Mouse (Mus musculus) ovary, adult 18-20 months (tissue): Measurements from ENCODE around the gene Zfp341.

Experiments used
- DNase-seq: peaks from one replicate; pipeline ENCODE4 v3.0.0; 2022; ENCODE audit warnings: low spot score, mixed read lengths

Zfp341 gene

GRCm38 (mm10) chr2:154586405-154586804 lies 26.7 kb upstream of the Zfp341 start:
- DNase-seq, result no peak

- no peak for DNase-seq
Measured at GRCm38 (mm10) chr2:154589051-154589450, 24.0 kb upstream of the Zfp341 start.

- no peak for DNase-seq
Measured at GRCm38 (mm10) chr2:154591239-154591638, 21.9 kb upstream of the Zfp341 start.

DNA sequence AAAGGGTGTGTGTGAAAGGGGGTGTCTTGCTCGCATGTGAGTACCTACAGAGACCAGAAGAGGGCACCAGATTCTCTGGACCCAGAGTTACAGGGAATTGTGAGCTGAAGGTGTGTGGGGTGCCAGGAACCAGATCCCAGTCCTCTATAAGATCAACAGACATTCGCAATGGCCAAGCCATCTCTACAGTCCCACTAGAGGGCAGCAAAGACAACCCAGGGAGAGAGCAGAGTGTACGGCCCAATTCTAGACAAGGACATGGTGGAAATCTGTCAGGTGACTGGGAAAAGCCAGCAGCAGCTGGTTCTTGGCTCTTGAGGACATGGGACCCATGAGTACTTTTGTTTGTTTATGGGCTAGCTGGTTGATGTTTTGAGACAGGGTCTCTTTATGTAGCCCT lies 20.1 kb upstream of the Zfp341 start:
- no peak for DNase-seq

DNA sequence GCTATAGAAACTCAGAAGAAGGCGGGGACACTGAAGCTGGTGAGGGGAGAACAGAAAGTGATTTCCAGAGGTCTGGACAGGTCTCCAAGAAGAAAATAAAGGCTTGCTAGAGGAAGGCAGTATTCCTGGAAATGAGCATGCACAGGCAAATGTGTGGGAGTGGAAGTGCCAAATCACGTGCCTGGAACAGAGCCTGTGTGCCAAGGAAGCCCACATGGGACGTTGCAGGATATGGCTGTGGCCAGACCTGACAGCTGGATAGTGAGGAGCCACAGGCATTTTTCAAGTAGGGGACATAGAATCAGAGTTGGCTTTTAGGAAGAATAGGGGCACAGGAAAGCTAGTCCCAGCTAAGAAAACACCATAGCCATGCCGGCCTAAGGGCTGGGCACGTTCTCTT lies 17.3 kb upstream of the Zfp341 start:
- no peak for DNase-seq

- no peak for DNase-seq
Measured at GRCm38 (mm10) chr2:154597399-154597798, 15.7 kb upstream of the Zfp341 start.

DNA sequence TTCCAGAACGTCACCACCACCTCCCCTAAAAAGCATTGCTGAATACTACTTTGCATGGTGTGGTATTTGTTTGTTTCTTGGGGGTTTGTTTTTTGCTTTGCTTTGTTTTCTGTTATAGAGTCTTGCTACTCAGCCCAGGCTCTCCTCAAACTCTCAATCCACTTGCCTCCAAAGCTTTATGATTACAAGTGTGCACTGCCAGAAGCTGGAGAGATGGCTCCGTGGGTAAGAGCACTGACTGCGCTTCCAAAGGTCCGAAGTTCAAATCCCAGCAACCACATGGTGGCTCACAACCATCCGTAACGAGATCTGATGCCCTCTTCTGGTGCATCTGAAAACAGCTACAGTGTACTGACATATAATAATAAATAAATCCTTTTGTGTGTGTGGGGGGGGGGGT lies 12.5 kb upstream of the Zfp341 start:
- DNase-seq, result no peak

GRCm38 (mm10) chr2:154601324-154601723 lies 11.8 kb upstream of the Zfp341 start:
- no peak for DNase-seq

DNA sequence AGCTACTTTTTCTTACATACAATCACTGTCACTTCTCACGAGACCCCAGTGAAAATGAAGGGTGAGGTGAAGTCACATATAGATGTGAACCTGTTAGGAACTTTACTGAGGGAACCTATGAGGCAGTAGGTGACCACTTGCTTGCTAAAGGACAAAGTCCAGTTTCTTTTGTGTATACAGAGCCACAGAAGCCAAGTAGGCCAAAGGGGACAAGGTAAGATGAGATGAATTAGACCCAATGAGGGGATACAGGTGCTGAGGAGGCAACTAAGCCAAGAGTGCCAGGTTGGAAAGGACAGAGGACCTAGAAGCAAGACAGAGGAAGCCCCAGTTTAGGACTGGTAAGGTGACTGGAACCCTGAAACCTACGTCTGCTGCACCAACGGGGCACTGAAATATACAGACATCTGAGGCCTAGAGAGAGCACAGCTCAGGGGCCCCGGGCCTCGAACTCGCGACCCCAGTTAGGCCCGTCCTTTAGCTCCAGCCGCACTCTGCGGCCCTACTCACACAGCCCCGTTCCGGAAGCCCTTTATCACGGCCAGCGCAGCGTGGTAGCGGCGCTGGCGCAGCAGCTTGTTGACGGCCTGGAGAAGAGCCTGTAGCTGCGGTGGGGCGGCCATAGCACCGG lies 10.0 kb upstream of the Zfp341 start:
- no peak for DNase-seq

DNA sequence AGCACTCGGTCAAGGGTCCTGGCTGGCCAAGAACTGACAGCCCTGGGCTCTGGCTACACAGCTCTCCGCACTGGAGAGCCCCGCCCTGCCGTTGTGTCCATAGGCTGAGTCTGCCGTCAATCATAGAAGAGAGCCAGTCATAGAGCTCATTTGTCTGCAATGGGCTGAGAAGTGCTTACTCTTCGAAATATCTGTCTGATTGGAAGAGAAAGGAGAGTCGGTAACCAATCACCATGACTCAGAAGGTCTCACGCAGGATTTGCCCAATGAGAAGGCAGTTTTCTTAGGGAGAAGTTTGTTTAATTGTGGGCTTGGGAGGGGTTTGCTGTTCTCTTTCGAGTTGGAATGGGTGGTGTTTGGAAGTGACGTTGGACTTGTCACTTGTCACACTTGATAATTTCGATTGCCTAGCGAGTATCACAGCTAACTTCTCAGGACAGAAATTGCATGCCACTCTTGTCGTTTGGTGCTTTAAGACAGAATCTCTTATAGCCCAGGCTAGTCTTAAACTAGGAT lies 9.4 kb upstream of the Zfp341 start, which contains the start of gene Pxmp4:
Gene Pxmp4, minus strand, starts transcription at position 71 of the 516 bp plus-strand sequence.
- DNase-seq, result peak; percentile 98

- DNase-seq, result no peak
Measured at GRCm38 (mm10) chr2:154604156-154604555, 8.9 kb upstream of the Zfp341 start.

- DNase-seq, result no peak
Measured at GRCm38 (mm10) chr2:154606965-154607364, 6.1 kb upstream of the Zfp341 start.

GRCm38 (mm10) chr2:154609050-154609767 lies 3.9 kb upstream of the Zfp341 start:
- DNase-seq, result no peak

GRCm38 (mm10) chr2:154614841-154615576 lies 1.9 kb downstream of the Zfp341 start:
- no peak for DNase-seq

- DNase-seq, result no peak
Measured at GRCm38 (mm10) chr2:154615674-154616073, 2.6 kb downstream of the Zfp341 start.

DNA sequence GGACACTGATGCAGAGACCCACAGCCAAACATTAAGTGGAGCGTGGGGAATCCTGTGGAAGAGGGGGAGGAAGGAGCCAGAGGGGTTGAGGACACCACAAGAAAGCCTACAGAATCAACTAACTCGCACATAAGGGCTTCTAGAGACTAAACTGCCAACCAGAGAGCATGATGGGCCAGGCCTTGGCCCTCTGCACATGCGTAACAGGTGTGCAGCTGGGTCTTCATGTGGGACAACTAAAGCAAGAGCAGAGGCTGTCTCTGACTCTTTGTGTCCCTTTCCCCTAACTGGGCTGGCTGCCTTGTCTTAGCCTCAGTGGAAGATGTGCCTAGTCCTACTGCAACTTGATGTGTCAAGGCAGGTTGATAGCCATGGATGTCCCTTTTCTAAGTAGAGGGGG lies 4.0 kb downstream of the Zfp341 start:
- DNase-seq, result no peak

DNA sequence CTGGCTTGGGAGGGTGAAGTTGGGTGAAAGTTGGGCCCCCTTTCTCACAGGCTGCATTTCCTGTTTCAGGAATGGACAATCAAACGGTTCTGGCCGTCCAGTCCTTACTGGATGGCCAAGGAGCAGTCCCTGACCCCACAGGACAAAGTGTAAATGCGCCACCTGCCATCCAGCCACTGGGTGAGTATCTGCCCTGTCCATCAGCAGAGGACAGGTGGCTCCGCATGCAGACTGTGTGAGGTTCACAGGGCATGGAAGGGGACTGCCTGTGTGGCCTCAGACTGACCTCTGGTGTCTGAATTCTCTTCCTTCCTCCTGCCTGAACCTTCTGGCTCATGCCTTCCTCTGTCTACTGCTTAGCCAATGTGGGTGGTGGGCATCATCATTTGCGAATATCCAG lies 8.6 kb downstream of the Zfp341 start:
- no peak for DNase-seq

DNA sequence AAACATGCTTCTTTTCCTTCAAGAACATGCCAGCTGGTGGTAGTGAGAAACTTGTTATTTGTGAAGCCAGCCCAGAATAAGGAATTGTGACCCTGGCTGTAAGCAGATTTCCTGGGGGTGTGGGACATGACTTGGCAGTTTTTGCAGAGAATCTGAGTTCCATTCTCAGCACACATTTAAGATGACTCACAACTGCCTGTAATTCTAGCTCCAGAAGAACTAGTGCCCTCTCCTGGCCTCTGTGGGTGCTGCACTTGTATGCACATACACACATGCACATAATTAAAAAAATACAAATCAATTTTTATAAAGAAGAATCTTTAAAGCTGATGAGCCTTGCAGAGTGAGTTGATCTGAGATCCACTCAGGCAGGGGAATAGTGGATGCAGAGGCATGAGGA lies 11.0 kb downstream of the Zfp341 start:
- DNase-seq, result no peak

- no peak for DNase-seq
Measured at GRCm38 (mm10) chr2:154630531-154630930, 17.4 kb downstream of the Zfp341 start.

- no peak for DNase-seq
Measured at GRCm38 (mm10) chr2:154632203-154632780, 19.2 kb downstream of the Zfp341 start.

DNA sequence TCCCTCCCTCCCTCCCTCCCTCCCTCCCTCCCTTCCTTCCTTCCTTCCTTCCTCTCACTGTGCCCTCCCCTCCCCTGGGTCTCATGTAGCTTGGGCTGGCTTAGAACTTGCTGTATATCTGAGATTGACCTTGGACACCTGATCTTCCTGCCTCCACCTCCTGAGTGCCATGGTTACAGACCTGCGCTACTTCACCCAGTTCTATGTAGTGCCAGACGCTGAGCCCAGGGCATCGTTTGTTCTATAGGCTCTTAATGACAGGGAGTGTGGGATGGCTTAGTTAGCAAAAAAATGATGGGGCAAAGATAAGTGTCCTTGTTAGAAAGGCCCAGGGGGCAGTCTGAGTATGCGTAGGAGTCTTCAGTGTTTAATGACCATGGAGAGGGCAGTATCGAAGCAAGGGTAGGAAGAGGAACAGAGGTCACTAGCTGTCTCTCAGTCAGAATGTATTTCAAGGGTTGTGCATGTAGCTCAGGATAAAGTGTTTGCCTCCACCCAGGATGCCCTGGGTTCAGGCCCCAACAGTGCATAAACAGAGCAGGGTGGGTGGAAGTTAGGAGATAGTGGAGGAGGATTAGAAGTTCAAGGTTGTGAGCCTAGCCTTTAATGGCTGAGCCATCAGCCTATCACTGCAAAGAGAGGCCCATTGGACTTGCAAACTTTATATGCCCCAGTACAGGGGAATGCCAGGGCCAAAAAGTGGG lies 20.1 kb downstream of the Zfp341 start:
- no peak for DNase-seq
